Mouse (Mus musculus): ENCODE measurements around the gene Eif2b2. TPM values are rescaled to one million over a fixed set of nuclear protein-coding genes. Genes with fewer than 3 reads are reported as not detected.

The Eif2b2 gene
- polyA plus RNA-seq, 1 experiment from 2014 or later, result 74.8 TPM

DNA sequence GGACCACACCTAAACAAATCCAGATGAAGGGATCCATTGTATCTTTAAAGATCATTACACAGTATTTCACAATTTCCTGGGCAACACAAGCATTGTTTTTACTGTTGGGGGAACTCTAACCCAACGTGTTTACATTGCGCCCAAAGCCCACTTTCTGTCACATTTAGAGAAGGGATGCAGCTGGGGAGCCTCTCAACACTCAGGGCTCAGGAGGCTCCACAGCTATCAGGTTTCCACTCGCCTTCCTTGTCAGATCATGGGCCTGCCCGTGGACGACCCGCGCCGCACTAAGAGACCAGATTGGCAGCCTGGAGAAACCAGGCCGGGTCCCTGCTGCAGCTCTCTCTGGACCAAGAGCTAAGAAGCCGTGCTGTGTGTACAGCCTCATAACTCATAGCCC is 54.2 kb downstream of the Eif2b2 start:
- 74% methylated on average over 10 of the region's 10 CpGs for WGBS
- ATAC-seq, result no peak
- H3K4me2 ChIP-seq (ENCODE audit: low read depth, low read length), result no peak overlapping the region
- 0 out of 2 replicates have a peak overlapping the region, but pooled peaks have one; percentile 6 for H3K27ac ChIP-seq (ENCODE audit: low read length)
- H3K9me3 ChIP-seq (ENCODE audit: control insufficient read depth, low read length), result no peaks in the 10 kb centered on the region
- H3K4me1 ChIP-seq (ENCODE audit: control insufficient read depth, insufficient read depth, low read length), result peaks cover 3% of the 10 kb centered on the region; the same call in 1 of the 2 replicates
- H3K9ac ChIP-seq (ENCODE audit: low read depth, low read length), result no peak overlapping the region
- no peaks in the 10 kb centered on the region for H3K27me3 ChIP-seq (replicated peaks; ENCODE audit: control insufficient read depth, insufficient read depth, low read length)
- H3K36me3 ChIP-seq (ENCODE audit: control insufficient read depth, insufficient read depth, low read length), result no peaks in the 10 kb centered on the region
- H3K4me3 ChIP-seq (ENCODE audit: low read length), result no peak overlapping the region

Small RNA genes within 50 kb of the gene (microRNA-seq; reads per million reads assigned to microRNA genes)
- gene Mir6938, result not detected

Other genes starting within 250 kb of the Eif2b2 start
- 123 and 134 TPM in 2 replicates for gene Fcf1, start 248.6 kb upstream of the Eif2b2 start, polyA plus RNA-seq (2015; fragmentation: Nextera tagmentation; extraction: Ambion mirVana)
- gene Arel1, start 248.6 kb upstream of the Eif2b2 start, polyA plus RNA-seq (2015; fragmentation: Nextera tagmentation; extraction: Ambion mirVana), result 8.0 and 8.5 TPM in 2 replicates
- 17.7 and 18.5 TPM in 2 replicates for gene Ylpm1, start 223.2 kb upstream of the Eif2b2 start, polyA plus RNA-seq (2015; fragmentation: Nextera tagmentation; extraction: Ambion mirVana)
- 1.7 and 2.3 TPM in 2 replicates for gene Prox2, start 108.7 kb upstream of the Eif2b2 start, polyA plus RNA-seq (2015; fragmentation: Nextera tagmentation; extraction: Ambion mirVana)
- 146 and 158 TPM in 2 replicates for gene Dlst, start 108.6 kb upstream of the Eif2b2 start, polyA plus RNA-seq (2015; fragmentation: Nextera tagmentation; extraction: Ambion mirVana)
- 2.4 TPM in 2 replicates for gene Rps6kl1, start 68.2 kb upstream of the Eif2b2 start, polyA plus RNA-seq (2015; fragmentation: Nextera tagmentation; extraction: Ambion mirVana)
- gene Pgf, start 41.7 kb upstream of the Eif2b2 start, polyA plus RNA-seq (2015; fragmentation: Nextera tagmentation; extraction: Ambion mirVana), result 12.4 and 14.0 TPM in 2 replicates
- 5.5 and 5.7 TPM in 2 replicates for gene Mlh3, start 51.1 kb downstream of the Eif2b2 start, polyA plus RNA-seq (2015; fragmentation: Nextera tagmentation; extraction: Ambion mirVana)
- gene Acyp1, start 69.0 kb downstream of the Eif2b2 start, polyA plus RNA-seq (2015; fragmentation: Nextera tagmentation; extraction: Ambion mirVana), result 50.2 and 52.3 TPM in 2 replicates
- 1.5 TPM in 2 replicates for gene Zc2hc1c, start 69.1 kb downstream of the Eif2b2 start, polyA plus RNA-seq (2015; fragmentation: Nextera tagmentation; extraction: Ambion mirVana)
- 13.2 and 15.9 TPM in 2 replicates for gene Nek9, start 119.9 kb downstream of the Eif2b2 start, polyA plus RNA-seq (2015; fragmentation: Nextera tagmentation; extraction: Ambion mirVana)
- 346 and 352 TPM in 2 replicates for gene Tmed10, start 155.4 kb downstream of the Eif2b2 start, polyA plus RNA-seq (2015; fragmentation: Nextera tagmentation; extraction: Ambion mirVana)